Mouse (Mus musculus) heart, adult 8-10 months (tissue): ENCODE results near the gene Alkbh6. TPM values are rescaled to one million over a fixed set of nuclear protein-coding genes. Genes with fewer than 3 reads are reported as not detected.

ENCODE experiments used
- DNase-seq: peaks from one replicate; pipeline ENCODE4 v3.0.0; 2022; ENCODE audit warnings: low spot score
- total RNA-seq, 4 experiments: library from RNA; stranded (reverse); gene quantifications; 2 replicates each; pipeline ENCODE4 v1.2.4; 2022

The Alkbh6 gene
- total RNA-seq = 10 to 100 TPM; 28.6 to 34.0 (median 32.5) TPM

DNA sequence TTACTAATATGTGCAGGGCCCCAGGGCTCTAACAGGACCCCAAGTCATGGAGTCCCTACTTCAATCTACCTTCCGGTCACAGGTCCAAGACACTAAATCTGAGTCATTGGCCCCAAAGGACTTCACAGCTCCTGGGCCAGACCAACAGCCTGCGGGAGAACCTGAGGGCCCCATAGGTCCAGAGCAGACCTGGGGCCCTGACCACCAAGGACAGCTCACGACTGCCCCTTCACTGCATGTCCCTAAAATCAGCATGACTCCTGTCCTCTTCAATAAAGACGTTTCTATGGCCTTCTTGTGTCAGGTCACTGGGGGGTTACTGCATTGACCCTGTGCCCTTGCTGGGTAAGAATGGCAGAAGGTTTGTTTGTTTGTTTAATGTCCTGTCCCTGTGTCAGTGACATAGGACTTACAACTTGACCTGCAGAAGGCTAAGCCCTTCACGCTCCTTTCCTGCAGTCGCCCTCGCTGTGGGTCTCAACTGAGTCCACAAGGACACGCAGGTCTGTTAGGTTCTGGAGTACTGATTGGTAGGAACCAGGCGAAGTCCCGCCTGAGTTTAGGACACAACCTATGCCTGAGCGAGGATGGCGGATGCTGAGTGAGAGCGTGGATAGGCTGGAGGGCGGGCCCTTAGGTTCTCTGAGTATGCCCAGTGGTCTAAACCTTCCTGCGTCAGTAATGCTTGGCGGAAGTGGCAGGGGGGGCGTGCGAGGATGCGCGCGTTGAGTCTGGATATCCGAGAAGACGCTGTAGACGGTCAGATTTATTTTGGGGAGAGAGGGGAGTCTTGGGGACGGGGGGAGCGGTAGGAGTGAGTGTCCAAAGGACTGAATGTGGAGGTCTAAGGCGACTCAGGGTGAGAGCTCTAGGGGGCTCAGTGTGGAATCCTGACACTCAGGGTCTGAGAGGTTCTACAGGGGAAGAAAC lies at the start of gene Alkbh6:
TSS of gene Alkbh6 (plus strand) at position 642 of the 930 bp plus-strand sequence.
- DNase-seq = peak; percentile 96

DNA sequence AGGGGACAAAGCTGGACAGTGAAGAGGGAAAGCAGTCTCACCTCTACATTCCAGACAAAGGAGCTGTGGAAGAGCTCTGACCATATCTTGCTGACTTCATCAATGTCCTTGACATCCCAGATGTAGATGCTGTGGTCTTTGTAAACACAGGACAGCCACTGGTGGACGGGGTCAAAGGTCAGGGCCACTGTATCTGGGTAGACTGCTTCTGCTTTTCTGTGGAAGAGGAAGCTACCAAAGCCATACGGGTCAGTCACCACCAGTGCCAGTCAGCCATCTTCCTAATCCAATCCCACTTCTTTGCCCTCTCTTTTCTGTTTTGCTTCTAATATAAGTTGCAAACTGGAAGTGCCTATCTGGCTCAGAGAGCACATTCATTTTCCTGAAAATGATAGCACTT lies 43.5 kb upstream of the Alkbh6 start:
- no peak for DNase-seq

DNA sequence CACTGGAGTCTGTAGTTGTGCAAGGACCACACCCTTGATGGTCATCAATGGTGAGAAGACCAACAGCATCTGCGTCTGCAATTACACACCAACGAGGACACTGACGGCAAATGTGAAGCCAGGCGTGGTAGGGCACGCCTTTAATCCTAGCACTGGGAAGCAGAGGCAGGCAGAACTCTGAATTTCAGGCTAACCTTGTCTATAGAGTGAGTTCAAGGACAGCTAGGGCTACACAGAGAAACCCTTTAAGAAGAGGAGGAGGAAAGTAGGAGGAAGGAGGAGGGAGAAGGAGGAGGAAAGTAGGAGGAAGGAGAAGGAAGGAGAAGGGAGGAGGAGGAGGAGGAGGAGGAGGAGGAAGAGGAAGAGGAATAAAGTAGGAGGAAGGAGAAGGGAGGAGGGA lies 43.0 kb upstream of the Alkbh6 start:
- no peak for DNase-seq

DNA sequence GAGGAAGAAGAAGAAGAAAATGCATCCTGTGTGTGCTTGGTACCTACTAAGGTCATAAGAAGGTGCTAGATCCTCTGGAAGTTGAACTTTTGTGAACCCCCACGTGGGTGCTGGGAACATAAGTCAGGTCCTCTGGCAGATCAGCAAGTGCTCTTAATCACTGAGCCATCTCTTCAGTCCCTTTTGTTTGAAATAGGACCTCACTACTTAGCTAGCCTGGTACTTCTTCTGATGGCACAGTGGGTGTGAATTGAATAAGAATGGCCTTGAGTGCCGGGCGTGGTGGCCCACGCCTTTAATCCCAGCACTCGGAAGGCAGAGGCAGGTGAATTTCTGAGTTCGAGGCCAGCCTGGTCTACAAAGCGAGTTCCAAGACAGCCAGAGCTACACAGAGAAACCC lies 42.6 kb upstream of the Alkbh6 start:
- no peak for DNase-seq

DNA sequence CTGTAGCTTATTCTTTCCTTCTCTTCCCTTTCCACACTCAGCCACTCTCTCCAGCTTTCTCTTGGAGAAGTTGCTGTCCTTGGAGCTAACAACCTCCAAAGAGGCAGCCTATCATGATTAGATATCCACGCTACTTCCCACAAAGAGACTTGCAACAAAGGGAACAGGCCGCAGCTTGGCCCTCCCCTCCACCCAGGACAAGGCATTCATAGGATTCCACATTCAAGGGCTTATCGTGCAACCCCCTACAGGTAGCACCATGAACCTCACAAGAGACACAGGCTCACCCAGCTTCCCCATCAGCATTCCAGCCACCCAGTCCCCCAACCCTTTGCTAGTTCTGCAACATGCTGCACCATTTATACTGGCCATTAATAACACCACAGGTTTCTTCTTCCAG lies 41.7 kb upstream of the Alkbh6 start:
- DNase-seq = no peak

DNA sequence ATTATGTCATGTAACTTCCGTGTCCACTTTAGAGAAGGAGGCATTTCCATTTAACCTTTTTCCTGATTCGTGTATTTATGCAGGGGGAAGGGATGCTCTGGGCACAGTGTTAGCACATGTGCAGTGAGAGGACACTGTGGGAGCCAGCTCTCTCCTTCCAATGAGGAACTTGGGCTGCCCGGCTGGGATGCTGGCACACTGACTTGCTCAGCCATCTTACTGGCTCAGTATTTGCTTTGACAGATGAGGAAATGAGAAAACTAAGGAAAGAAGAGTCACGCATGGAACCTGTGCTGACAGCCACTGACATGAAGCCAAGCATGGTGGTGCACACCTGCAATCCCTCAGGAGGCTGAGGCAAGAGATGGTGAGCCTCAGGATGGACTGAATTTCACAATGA lies 38.9 kb upstream of the Alkbh6 start:
- no peak for DNase-seq

DNA sequence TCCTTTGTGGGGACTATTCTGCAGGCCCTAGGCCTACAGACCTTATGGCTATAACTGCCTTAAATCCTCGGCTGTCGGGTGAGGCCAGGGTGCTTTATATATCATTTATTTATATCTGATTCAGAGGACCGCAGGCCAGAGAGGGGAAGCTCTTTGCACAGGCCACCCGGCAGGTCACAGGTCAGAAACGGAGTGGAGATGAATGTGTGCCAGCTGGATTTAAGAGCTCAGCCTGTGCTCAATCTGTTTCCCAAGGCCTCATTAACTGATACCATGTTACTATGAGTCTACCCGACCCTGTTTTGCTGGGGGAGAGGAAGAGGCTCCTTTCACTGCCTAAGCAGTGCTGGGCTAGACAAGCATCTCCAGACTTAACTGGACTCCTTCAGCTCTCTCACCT lies 34.1 kb upstream of the Alkbh6 start:
- DNase-seq = no peak

DNA sequence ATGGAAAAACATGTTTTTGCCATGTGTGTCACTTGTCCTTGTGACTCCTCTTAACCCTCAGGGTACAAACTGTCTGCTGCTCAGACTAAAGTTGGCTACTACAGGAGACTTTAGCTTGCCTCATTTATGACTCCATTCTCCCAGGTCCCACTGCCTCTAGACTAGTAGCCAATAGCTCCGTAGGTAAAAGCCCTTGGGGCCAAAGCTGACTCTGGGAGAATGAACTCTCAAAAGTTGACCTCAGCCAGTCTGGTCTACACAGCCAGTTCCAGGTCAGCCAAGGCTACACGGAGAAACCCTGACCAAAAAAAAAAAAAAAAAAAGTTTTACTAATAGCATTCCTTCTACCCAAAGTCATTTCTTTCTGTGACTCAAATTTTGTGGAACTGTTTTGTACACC lies 29.6 kb upstream of the Alkbh6 start:
- DNase-seq = no peak

DNA sequence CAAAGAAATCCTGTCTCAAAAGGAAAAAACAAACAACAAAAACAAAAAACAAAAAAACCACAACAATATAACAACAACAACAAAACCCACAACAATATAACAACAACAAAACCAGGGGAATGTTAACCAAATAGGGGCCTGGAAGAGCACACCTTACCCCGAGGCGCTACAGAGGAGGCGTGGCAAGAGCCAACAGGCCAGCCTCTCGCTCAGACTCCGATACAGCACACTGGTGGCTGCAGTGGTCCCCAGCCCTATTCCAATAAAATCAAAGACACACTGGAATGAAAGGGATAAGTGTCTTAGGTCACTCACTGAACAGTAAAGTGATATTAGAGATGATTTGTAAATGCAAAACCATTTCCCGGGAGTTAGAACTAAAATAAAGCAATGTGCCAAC lies 29.0 kb upstream of the Alkbh6 start:
- no peak for DNase-seq

DNA sequence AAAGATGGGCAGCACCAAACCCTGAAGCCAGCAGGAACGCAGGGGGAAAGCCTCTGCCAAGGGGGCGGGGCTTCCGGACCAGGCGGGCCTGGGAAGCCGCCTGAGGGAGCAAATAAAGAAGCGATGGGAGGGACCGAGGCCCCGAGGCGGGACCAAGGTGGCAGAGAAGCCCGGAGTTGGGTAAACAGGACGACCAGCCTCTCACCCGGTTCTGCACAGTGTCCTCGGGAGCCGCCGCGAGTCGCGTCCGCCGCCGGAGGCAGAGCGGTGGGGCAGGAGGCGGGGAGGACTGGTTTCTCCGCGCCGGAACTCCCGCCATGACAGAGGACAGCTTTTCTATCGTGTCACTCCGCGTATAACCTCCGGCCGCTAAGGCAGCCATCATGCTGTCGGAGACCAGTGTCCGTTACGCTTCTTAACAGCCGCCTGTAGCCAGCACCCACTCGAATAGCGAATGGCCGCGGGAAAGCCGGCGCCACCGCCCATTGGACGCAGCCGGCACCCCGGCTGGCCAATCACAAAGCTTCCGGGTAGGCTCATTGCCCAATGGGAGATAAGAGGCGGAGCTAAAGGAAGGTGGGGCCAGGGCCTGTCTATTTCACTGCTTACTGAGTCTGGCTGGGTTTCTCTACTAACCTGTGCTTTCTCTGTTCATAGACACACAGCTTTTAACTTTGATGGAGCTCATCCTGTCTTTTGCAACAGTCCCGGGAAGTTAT lies 28.4 kb upstream of the Alkbh6 start, which contains the start of the genes Thap8 and Wdr62:
TSS of gene Thap8 (plus strand) at position 144 of the 719 bp plus-strand sequence.
TSS of gene Wdr62 (minus strand) at position 469 of the 719 bp plus-strand sequence.
- DNase-seq = peak; percentile 91

DNA sequence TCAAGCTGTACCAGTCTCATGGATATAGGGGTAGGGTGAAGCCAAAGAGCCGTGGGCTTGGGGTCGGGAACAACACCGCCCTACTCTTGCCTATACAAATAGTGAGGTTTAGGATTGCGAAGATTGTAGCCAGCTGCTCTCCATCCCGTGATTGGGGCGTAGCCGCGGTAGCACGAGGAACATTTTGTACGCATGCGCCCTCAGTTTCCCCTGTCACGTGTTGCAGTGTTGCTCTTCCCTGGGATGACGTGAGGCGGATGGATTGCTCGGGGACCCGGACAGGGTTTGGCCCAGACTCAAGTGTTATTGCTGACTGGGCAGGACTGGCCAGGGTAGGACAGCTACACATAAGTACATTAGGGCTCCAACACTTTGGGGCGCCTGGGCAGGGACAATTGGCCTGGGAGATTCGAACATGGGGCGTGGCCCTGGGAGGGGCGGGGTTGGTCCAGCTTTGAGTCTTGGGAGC lies 27.8 kb upstream of the Alkbh6 start:
- peak; percentile 91 for DNase-seq

DNA sequence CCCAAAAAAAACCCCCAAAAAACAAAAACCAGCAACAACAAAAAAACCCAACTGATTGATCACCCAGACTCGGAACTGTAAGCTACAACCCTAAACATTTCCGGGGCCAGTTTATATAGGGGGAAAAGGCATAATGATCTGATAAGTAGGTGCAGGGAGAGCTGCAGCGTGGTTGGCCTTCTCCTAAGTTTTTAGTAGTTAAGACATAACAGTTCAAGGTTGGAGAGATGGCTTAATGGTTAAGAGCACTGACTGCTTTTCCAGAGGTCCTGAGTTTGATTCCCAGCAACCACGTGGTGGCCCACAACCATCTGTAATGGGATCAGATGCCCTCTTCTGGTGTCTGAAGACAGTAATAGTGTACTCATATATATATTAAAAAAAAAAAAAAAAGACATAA lies 27.0 kb upstream of the Alkbh6 start:
- DNase-seq = no peak

DNA sequence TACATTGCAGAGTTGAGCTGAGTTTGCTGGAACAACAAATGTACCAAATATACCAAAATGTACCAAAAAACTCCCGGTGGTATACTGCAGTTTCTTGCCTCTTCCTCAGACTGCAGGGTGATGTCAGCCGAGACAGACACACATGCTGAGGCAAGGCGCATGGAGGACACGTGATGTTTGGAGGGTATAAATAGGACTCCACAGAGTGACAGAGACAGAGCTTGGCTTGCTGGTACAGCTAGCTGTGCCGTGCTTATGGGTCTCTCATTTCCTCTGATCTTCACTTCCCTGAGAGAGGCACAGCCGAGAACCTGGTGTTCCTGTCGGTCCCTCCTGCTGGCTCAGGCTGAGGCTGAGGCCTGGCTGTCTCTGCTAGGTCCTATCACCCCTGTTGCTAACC lies 25.8 kb upstream of the Alkbh6 start:
- DNase-seq = peak; percentile 36

DNA sequence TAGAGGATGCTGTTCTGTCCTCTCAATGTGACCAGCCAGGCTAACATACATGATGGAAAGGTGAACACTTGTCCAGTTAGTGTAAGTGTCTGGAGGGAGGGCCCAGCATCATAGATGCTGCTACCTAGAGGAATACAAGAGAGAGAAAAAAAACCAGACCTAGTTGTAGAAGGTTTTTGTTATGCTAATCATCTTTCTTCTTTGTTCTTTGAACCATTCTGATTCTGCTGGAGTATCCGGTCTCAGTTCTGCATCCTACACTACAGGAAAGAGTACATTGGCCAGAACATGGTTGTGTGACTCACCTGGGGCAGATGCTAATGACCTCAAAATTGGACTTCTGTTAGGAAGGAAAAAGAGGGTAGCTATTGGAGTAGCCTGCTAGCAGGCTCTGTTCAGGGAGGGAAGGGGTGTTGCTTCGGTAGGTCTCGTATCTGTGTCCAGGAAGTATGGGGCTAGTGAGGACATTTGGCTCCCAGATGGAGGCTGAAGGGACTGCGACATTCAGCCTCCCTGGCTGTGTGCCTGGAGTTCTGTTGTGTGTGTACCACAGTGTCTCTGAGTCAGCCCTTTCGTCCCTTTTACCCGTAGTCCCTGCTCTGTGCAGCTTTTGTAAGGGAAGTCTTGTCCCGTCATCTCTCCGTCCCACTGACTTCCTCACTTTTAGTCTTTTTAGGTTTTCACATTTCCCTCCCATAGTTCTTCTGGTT lies 21.7 kb upstream of the Alkbh6 start:
- no peak for DNase-seq

DNA sequence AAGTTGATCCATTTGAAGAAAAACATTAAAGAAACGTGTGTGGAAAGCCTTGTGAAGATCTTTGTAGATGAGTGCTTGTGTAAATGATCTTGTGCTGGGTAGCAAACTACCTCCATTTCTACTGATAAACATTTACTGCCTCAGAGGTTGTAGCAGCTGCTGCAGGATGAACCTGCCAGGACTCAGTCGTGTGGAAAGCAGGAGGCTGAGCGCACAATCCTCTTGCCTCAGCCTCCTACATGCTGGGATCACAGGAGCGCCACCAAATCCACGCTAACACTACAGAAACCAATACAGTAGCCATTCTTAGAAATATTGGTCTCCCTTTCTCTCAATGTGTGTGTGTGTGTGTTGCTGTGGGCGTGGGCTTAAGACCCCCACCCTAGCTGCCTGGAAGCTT lies 20.5 kb upstream of the Alkbh6 start:
- DNase-seq = no peak

DNA sequence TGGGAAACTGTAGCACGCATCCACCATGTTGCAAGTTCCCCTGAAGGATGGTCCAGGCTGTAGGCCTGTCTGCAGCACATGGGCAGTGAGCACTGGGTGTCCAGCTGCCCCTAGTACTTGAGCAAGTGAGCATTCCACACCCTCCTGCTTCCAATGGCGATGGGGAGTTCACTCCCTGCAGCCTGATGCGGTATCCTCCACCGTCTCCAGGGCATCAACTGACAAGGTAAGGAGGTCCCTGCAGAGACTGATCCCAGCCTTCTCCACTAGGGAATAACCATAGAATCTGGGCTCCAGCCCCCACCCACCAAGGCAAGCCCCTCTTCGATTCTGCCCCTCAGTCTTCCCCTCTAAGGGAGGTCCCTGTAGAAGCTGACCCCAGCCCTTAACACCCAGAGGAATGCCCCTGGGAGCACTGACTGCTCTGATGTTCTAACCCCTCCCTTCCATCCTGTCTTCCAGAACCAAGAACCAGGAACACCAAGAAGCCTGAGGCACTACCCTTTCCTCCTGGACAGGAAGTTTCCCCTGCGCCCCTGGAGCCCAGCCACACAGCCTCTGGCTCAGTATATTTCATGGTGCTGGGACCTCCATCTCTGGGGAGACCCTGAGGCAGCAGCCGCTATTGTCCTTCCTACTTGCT lies 19.3 kb upstream of the Alkbh6 start:
- DNase-seq = no peak

DNA sequence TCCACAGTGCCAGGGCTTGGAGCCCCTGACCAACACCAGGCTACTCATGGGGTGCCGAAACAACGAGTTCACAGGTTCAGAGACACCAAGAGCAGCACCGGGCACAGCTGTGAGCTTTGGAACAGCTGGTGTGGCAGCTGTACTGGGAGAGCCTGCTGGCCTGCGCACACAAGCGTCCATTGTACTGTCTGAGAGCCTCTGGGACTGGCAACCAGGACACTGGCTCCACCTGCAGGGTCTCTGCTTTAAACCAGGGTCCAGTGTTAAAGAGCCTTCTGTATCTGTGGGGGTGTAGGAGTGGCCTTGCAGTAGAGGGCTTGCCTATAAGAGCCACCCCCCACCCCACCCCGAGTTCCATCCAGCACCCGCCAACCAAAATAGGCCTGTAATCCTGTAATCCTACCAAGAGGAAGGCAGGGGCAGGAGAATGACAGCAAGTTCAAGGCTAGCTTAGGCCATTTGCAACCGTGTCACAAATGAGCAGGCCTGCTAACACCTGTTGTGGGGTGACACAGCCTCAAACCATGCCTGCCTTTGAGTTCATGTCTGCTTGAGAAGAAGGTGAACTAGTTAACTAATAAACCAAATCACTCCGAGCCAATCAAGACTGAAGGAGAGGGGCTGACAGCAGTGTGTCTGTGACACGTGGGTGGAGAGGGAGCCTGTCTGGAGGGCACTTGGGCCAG lies 18.7 kb upstream of the Alkbh6 start:
- no peak for DNase-seq

DNA sequence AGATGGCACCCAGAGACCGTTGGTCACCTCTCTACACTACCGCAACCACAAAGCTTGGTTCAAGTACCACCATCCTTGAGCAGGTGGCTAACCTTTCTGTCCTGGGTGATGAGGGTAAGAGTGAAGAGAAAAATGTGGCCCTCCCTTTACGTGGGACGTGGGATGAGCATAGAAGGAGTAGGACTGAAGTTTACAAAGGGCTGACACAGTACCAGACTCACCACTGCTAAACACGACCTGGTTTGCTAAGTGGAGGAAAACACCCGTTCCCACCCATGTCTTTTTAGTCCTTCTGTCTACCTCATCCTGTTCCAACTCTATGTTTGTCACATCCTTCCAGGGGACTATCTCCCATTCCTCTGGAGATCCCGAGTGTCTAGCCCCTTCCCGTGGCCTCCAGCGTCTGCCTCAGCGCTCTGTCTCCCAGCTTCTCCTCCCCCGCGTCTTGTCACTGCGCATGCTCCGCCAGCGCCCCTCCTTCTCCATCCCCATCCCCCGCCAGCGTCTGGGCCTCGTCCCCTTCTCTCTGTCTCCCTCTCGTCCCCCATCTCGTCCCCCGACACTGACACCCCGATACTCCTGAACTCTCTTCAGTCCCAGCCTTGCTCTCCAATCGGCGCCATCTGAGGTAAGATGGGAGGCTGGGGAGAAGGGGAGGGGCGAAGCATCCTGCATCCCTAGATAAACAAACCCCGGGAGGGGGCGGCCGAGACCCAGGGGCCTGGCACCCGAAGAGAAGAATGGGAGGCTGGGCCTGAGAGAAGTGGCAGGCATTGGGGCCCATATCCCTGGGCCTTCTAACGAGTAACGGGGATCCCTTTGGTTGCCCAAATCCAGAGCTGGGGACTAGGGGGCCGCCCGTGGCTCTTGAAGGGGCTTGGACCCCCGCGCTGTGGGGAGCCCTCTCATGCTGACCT lies 17.0 kb upstream of the Alkbh6 start, which contains the start of gene Clip3:
TSS of gene Clip3 (plus strand) at position 514 of the 917 bp plus-strand sequence.
- peak; percentile 60 for DNase-seq

DNA sequence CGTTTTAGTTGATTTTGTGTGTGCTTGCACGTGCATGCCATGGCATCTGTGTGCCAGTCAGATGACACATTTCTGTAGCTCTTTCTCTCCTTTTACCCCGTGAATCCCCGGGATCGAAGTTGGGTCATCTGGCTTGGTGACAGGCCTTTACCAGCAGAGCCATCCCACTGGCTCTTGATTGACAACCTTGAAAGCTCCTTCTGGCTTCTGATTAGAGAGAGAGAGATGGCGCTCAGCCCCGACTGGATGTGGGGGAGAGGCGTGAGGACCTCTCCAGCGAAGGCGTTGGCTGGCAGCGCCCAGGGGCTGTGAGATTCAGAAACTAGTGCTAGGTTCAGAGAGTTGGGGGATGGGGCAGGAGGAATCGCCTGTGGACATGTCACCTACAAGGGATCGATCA lies 14.7 kb upstream of the Alkbh6 start:
- DNase-seq = no peak

DNA sequence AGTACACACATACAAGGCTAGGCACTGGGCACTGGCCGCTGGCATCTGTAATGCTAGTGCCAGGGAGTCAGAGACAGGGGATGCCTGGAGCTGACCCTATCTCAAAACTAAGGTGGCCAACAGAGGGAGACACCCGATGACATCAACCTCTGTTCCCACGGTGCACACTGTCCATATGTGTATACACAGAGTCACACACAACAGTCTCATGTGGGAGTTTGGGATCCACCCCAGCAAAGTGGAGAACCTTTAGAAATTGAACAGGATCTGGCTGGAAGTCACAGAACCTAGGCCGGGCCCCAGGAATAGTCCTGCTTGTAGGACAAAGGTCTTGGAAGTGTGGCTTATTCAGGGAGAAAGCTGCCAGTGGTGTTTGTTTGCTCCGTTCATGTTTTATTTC lies 14.2 kb upstream of the Alkbh6 start:
- no peak for DNase-seq
